Mouse (Mus musculus) liver, embryonic 14.5 days (tissue): ENCODE data around the gene B3galt4.

ENCODE experiments used
- CTCF ChIP-seq: IDR thresholded peaks from 2 replicates; pipeline ENCODE4 v1.5.1; 2016; ENCODE audit warnings: antibody characterized with exemption, low read depth, control low read depth
- EP300 ChIP-seq: IDR thresholded peaks from 2 replicates; pipeline ENCODE4 v1.6.1; 2016; ENCODE audit warnings: antibody characterized with exemption, low read depth

DNA sequence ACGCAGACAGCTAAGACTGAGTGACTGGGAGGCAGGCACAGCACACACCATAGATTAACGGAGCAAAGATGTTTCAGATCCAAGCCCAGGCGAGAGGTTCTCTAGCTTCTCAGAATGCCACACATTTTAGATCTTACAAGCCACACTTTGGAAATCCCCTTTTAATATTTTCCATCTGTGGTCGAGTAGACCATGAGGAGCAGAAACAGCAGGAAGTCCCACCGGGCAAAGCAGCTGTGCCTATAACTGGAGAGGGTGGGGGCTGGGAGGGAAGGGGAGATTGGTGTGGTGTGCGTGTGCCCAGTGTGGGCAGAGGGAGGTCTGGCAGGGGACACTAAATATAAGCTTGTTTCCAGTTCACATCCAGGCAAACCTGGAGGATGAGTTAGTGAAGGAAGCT, 6.2 kb upstream of the B3galt4 start:
- TF ChIP-seq EP300: no peak
- no peak for TF ChIP-seq CTCF
